Mouse (Mus musculus) hindbrain, embryonic 11.5 days (tissue): ENCODE data around the gene Dnajb12. TPM values are rescaled to one million over a fixed set of nuclear protein-coding genes. Genes with fewer than 3 reads are reported as not detected.

Experiments used
- ATAC-seq: fragments of 200-750 bp; cut with Nextera tagmentation; 2 replicates; pipeline ENCODE4 v1.8.0; 2017; ENCODE audit warnings: mild to moderate bottlenecking, moderate TSS enrichment, moderate library complexity; ENCODE audit not compliant: low FRiP score
- DNase-seq: peaks from one replicate; pipeline ENCODE4 v3.0.0-alpha.2; 2015; ENCODE audit warnings: low spot score
- H3K27ac ChIP-seq: fragments of 300-500 bp; sonication (generic); 2 replicates; pipeline ENCODE4 v1.5.1; 2014; ENCODE audit warnings: mild to moderate bottlenecking, low read depth, low read length
- H3K27me3 ChIP-seq: fragments of 300-500 bp; sonication (generic); 2 replicates; pipeline ENCODE4 v1.6.1; 2014; ENCODE audit warnings: mild to moderate bottlenecking, low read length, moderate library complexity, mixed read lengths; ENCODE audit not compliant: control insufficient read depth, insufficient read depth
- H3K36me3 ChIP-seq: fragments of 300-500 bp; sonication (generic); 2 replicates; pipeline ENCODE4 v1.6.1; 2014; ENCODE audit warnings: mild to moderate bottlenecking, low read length, moderate library complexity, mixed read lengths; ENCODE audit not compliant: control insufficient read depth, insufficient read depth
- H3K4me1 ChIP-seq: fragments of 300-500 bp; sonication (generic); replicated peaks from 2 replicates; pipeline ENCODE4 v1.6.1; 2014; ENCODE audit warnings: low read length, mixed read lengths; ENCODE audit not compliant: control insufficient read depth, insufficient read depth
- H3K4me2 ChIP-seq: fragments of 300-500 bp; sonication (generic); replicated peaks from 2 replicates; pipeline ENCODE4 v1.6.1; 2014; ENCODE audit warnings: mild to moderate bottlenecking, low read depth, low read length
- H3K4me3 ChIP-seq: fragments of 300-500 bp; sonication (generic); 2 replicates; pipeline ENCODE4 v1.5.1; 2014; ENCODE audit warnings: low read depth, low read length
- H3K9ac ChIP-seq: fragments of 300-500 bp; sonication (generic); 2 replicates; pipeline ENCODE4 v1.6.1; 2014; ENCODE audit warnings: low read depth, low read length
- H3K9me3 ChIP-seq: fragments of 300-500 bp; sonication (generic); 2 replicates; pipeline ENCODE4 v1.6.1; 2016; ENCODE audit warnings: low read length; ENCODE audit not compliant: control insufficient read depth
- WGBS: fragments of 180-500 bp; shearing (Covaris S2); extraction: QIAGEN DNeasy Blood & Tissue Kit; methylation state at CpG from one replicate; pipeline ENCODE4 v1.1.7; 2014; 5-methylcytosine and 5-hydroxymethylcytosine counted together
- polyA plus RNA-seq: library from polyadenylated mRNA; unstranded; fragments of >200 nt; fragmentation: Nextera tagmentation; extraction: Ambion mirVana; gene quantifications from 2 replicates; pipeline ENCODE4 v1.2.1, GENCODE M21; 2014

Gene Dnajb12
- polyA plus RNA-seq, 1 experiment from 2014 or later: 22.6 TPM

DNA sequence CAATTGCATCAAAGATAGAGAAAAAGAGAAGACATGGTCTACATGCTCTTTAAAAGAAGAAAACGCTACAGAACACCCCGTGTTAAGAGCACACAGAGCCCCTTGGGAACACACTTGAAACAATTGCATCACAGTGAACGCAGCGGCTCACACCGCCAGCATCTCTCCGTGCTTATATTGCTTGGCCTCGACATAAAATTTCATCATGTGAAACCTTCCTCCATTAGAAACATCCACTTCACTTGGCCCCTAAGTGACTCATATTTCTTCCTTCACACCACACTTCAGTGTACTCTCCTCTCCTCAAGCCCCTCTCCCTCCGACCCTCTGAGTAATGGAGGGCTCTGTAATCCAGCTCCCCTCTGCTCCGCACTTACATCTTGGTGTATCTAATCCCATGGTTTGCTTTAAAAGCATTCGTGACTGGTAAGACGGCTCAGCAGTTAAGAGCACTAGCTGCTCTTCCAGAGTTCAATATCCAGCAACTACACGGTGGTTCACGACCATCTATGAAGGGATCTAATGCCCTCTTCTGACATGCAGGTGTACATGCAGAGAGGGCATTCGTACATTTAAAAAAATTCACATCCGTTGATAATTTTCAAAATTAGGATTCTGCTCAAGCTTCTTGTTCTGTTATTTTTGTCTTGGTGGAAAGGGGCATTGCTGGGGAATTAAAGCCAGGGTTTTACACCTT is 1.8 kb upstream of the Dnajb12 start:
- H3K27me3 ChIP-seq: no peaks in the 10 kb centered on the region
- no peak overlapping the region for H3K27ac ChIP-seq
- H3K4me1 ChIP-seq: peaks cover 6% of the 10 kb centered on the region
- no peak overlapping the region for H3K4me3 ChIP-seq
- ATAC-seq (no peak), DNase-seq (no peak)
- H3K9me3 ChIP-seq: no peaks in the 10 kb centered on the region
- H3K36me3 ChIP-seq: no peaks in the 10 kb centered on the region
- no peak overlapping the region for H3K4me2 ChIP-seq
- 75% methylated on average over 15 of the region's 15 CpGs for WGBS
- H3K9ac ChIP-seq: no peak overlapping the region

GRCm38 (mm10) chr10:59878823-59879222 is 533 bp upstream of the Dnajb12 start:
- 27% methylated on average over 5 of the region's 5 CpGs for WGBS
- peak overlapping the region; percentile 42 for H3K4me2 ChIP-seq
- peaks cover 6% of the 10 kb centered on the region for H3K4me1 ChIP-seq
- H3K27ac ChIP-seq: peak overlapping the region; percentile 98
- H3K27me3 ChIP-seq: no peaks in the 10 kb centered on the region
- peak overlapping the region; percentile 89; the same call in 1 of the 2 replicates for H3K9ac ChIP-seq
- H3K9me3 ChIP-seq: no peaks in the 10 kb centered on the region
- ATAC-seq (no peak), DNase-seq (no peak)
- H3K36me3 ChIP-seq: no peaks in the 10 kb centered on the region
- peak overlapping the region; percentile 67 for H3K4me3 ChIP-seq

GRCm38 (mm10) chr10:59880029-59880386 is 652 bp downstream of the Dnajb12 start:
- Histone ChIP-seq H3K27ac (peak overlapping the region; percentile 98), H3K4me3 (peak overlapping the region; percentile 67), H3K27me3 (no peaks in the 10 kb centered on the region), H3K9me3 (no peaks in the 10 kb centered on the region), H3K4me1 (peaks cover 6% of the 10 kb centered on the region), H3K4me2 (peak overlapping the region; percentile 70), H3K36me3 (no peaks in the 10 kb centered on the region), H3K9ac (peak overlapping the region; percentile 89)
- DNase-seq (no peak), ATAC-seq (peak; percentile 75)
- WGBS: 1% methylated on average over 13 of the region's 13 CpGs

GRCm38 (mm10) chr10:59880837-59881236 is 1.5 kb downstream of the Dnajb12 start:
- Histone ChIP-seq H3K27ac (no peak overlapping the region), H3K4me3 (no peak overlapping the region), H3K9me3 (no peaks in the 10 kb centered on the region), H3K27me3 (no peaks in the 10 kb centered on the region), H3K4me2 (peak overlapping the region; percentile 70), H3K4me1 (peaks cover 6% of the 10 kb centered on the region), H3K36me3 (no peaks in the 10 kb centered on the region), H3K9ac (no peak overlapping the region)
- 86% methylated on average over 7 of the region's 7 CpGs for WGBS
- no peak for ATAC-seq
- DNase-seq: no peak

- H3K4me3 ChIP-seq: no peak overlapping the region
- no peaks in the 10 kb centered on the region for H3K36me3 ChIP-seq
- ATAC-seq (no peak), DNase-seq (no peak)
- no peak overlapping the region for H3K9ac ChIP-seq
- 95% methylated on average over 10 of the region's 10 CpGs for WGBS
- H3K27ac ChIP-seq: no peak overlapping the region
- no peak overlapping the region for H3K4me2 ChIP-seq
- peaks cover 6% of the 10 kb centered on the region for H3K4me1 ChIP-seq
- no peaks in the 10 kb centered on the region for H3K27me3 ChIP-seq
- no peaks in the 10 kb centered on the region for H3K9me3 ChIP-seq
Measured at GRCm38 (mm10) chr10:59884327-59885173, 5.2 kb downstream of the Dnajb12 start.

GRCm38 (mm10) chr10:59885174-59886080 is 6.1 kb downstream of the Dnajb12 start:
- DNase-seq (no peak), ATAC-seq (no peak)
- 89% methylated on average over 14 of the region's 14 CpGs for whole genome bisulfite sequencing
- Histone ChIP-seq H3K9ac (no peak overlapping the region), H3K4me2 (no peak overlapping the region), H3K9me3 (no peaks in the 10 kb centered on the region), H3K27me3 (no peaks in the 10 kb centered on the region), H3K36me3 (no peaks in the 10 kb centered on the region), H3K4me3 (no peak overlapping the region), H3K27ac (no peak overlapping the region), H3K4me1 (peaks cover 6% of the 10 kb centered on the region)

GRCm38 (mm10) chr10:59886081-59886466 is 6.7 kb downstream of the Dnajb12 start:
- Histone ChIP-seq H3K9me3 (no peaks in the 10 kb centered on the region), H3K27me3 (no peaks in the 10 kb centered on the region), H3K4me1 (no peaks in the 10 kb centered on the region; the same call in 1 of the 2 replicates), H3K4me2 (no peak overlapping the region), H3K27ac (no peak overlapping the region), H3K9ac (no peak overlapping the region), H3K36me3 (no peaks in the 10 kb centered on the region), H3K4me3 (no peak overlapping the region)
- DNase-seq (no peak), ATAC-seq (no peak)
- 100% methylated on average over 1 of the region's 1 CpGs for WGBS

- 89% methylated on average over 5 of the region's 5 CpGs for WGBS
- H3K9ac ChIP-seq: no peak overlapping the region
Measured at GRCm38 (mm10) chr10:59887432-59887831, 8.1 kb downstream of the Dnajb12 start.

More at GRCm38 (mm10) chr10:59887432-59887831, 8.1 kb downstream of the Dnajb12 start:
- DNase-seq: no peak
- H3K36me3 ChIP-seq: peaks cover 6% of the 10 kb centered on the region; the same call in 1 of the 2 replicates
- no peaks in the 10 kb centered on the region for H3K4me1 ChIP-seq
- no peak overlapping the region for H3K27ac ChIP-seq
- ATAC-seq: no peak
- no peak overlapping the region for H3K4me3 ChIP-seq
- H3K9me3 ChIP-seq: no peaks in the 10 kb centered on the region
- H3K4me2 ChIP-seq: no peak overlapping the region
- H3K27me3 ChIP-seq: no peaks in the 10 kb centered on the region
